Mouse (Mus musculus) heart, postnatal 0 days (tissue): Measurements from ENCODE around the gene Dnajc13. TPM values are rescaled to one million over a fixed set of nuclear protein-coding genes. Genes with fewer than 3 reads are reported as not detected.

Experiments
- ATAC-seq: fragments of 200-750 bp; cut with Nextera tagmentation; 2 replicates; pipeline ENCODE4 v1.8.0; 2017; ENCODE audit warnings: low read depth, moderate number of reproducible peaks, moderate library complexity; ENCODE audit not compliant: insufficient read depth
- DNase-seq: peaks from one replicate; pipeline ENCODE4 v3.0.0-alpha.2; 2016; ENCODE audit warnings: low spot score
- H3K27ac ChIP-seq: fragments of 300-500 bp; sonication (generic); 2 replicates; pipeline ENCODE4 v1.5.1; 2014; ENCODE audit warnings: low read depth, mild to moderate bottlenecking
- H3K27me3 ChIP-seq: fragments of 300-500 bp; sonication (generic); 2 replicates; pipeline ENCODE4 v1.6.1; 2014; ENCODE audit warnings: low read length, mixed read lengths; ENCODE audit not compliant: control insufficient read depth, insufficient read depth
- H3K36me3 ChIP-seq: fragments of 300-500 bp; sonication (generic); replicated peaks from 2 replicates; pipeline ENCODE4 v1.6.1; 2014; ENCODE audit warnings: low read length, mixed read lengths; ENCODE audit not compliant: control insufficient read depth, insufficient read depth
- H3K4me1 ChIP-seq: fragments of 300-500 bp; sonication (generic); 2 replicates; pipeline ENCODE4 v1.6.1; 2014; ENCODE audit warnings: antibody characterized with exemption; ENCODE audit not compliant: control insufficient read depth, insufficient read depth
- H3K4me2 ChIP-seq: fragments of 300-500 bp; sonication (generic); 2 replicates; pipeline ENCODE4 v1.6.1; 2014; ENCODE audit warnings: low read depth, mild to moderate bottlenecking, low read length, moderate library complexity
- H3K4me3 ChIP-seq: fragments of 300-500 bp; sonication (generic); 2 replicates; pipeline ENCODE4 v1.5.1; 2014; ENCODE audit warnings: low read depth, low read length
- H3K9ac ChIP-seq: fragments of 300-500 bp; sonication (generic); replicated peaks from 2 replicates; pipeline ENCODE4 v1.6.1; 2014; ENCODE audit warnings: low read depth, low read length, mixed read lengths
- H3K9me3 ChIP-seq: fragments of 300-500 bp; sonication (generic); replicated peaks from 2 replicates; pipeline ENCODE4 v1.6.1; 2016; ENCODE audit warnings: low read length; ENCODE audit not compliant: control insufficient read depth
- CTCF ChIP-seq: IDR thresholded peaks from 2 replicates; pipeline ENCODE4 v1.5.1; 2016; ENCODE audit warnings: antibody characterized with exemption, control low read depth, low read depth
- EP300 ChIP-seq: IDR thresholded peaks from 2 replicates; pipeline ENCODE4 v1.6.1; 2016; ENCODE audit warnings: antibody characterized with exemption, low read depth
- WGBS: fragments of 180-500 bp; shearing (Covaris S2); extraction: QIAGEN DNeasy Blood & Tissue Kit; methylation state at CpG from one replicate; pipeline ENCODE4 v1.1.7; 2014; 5-methylcytosine and 5-hydroxymethylcytosine counted together
- polyA plus RNA-seq: library from polyadenylated mRNA; unstranded; fragments of >200 nt; fragmentation: Nextera tagmentation; extraction: Ambion mirVana; gene quantifications from 2 replicates; pipeline ENCODE4 v1.2.1, GENCODE M21; 2015
- total RNA-seq: library from RNA; depleted of rRNA; stranded (reverse); fragments of >200 nt; gene quantifications from 2 replicates; pipeline ENCODE4 v1.2.3, GENCODE M21; 2014; ENCODE audit warnings: low replicate concordance

The Dnajc13 gene
- total and polyA plus RNA-seq, 2 experiments from 2014 or later, result 7.5 to 40.2 TPM

DNA sequence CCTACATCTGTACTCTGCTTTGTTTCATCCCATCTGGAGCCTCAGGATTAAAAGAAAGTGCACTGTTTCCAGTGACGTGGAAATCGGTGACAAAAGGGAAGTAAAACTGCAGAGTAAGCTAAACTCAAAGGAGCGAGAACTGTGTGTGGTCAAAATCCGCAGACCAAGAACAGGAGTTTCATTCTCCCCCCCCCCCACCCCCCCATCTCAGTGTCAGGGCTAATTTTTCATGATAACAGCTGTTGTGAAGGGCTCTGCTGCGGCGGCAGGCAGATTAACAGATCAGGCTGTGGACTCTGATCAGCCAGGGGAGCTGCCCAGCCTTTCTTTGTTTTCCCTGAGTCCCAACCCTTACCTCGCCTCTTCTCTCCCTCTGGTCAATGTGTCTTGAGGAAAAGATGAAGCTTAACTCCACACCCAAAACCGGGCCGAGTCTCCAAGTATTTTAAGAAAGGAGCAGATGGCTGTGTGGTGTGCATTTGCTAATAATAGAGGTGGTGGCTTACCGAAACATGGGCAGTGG lies 6.7 kb upstream of the Dnajc13 start:
- WGBS, result 43% methylated on average over 10 of the region's 10 CpGs
- Histone ChIP-seq H3K4me3 (no peak overlapping the region), H3K27ac (no peak overlapping the region), H3K36me3 (no peaks in the 10 kb centered on the region), H3K4me1 (no peaks in the 10 kb centered on the region), H3K4me2 (no peak overlapping the region), H3K27me3 (no peaks in the 10 kb centered on the region), H3K9me3 (no peaks in the 10 kb centered on the region), H3K9ac (no peak overlapping the region)
- TF ChIP-seq CTCF (no peak), EP300 (no peak)
- DNase-seq (no peak), ATAC-seq (no peak)

- DNase-seq (no peak), ATAC-seq (no peak)
- TF ChIP-seq EP300 (no peak), CTCF (no peak)
- 56% methylated on average over 2 of the region's 2 CpGs for WGBS
- no peak overlapping the region for H3K4me2 ChIP-seq
- H3K9ac ChIP-seq, result no peak overlapping the region
- H3K4me3 ChIP-seq, result no peak overlapping the region
- H3K27ac ChIP-seq, result no peak overlapping the region
- H3K36me3 ChIP-seq, result no peaks in the 10 kb centered on the region
- no peaks in the 10 kb centered on the region for H3K9me3 ChIP-seq
- peaks cover 9% of the 10 kb centered on the region for H3K4me1 ChIP-seq
- no peaks in the 10 kb centered on the region for H3K27me3 ChIP-seq
Measured at GRCm38 (mm10) chr9:104264567-104264966, 1.8 kb upstream of the Dnajc13 start.

GRCm38 (mm10) chr9:104262016-104262762 lies 541 bp downstream of the Dnajc13 start:
- DNase-seq (peak; percentile 33), ATAC-seq (peak; percentile 46)
- H3K4me2 ChIP-seq, result peak overlapping the region; percentile 66
- H3K27ac ChIP-seq, result peak overlapping the region; percentile 93
- peak overlapping the region; percentile 100 for H3K4me3 ChIP-seq
- H3K27me3 ChIP-seq, result no peaks in the 10 kb centered on the region
- TF ChIP-seq EP300 (no peak), CTCF (no peak)
- no peaks in the 10 kb centered on the region for H3K36me3 ChIP-seq
- under 1% methylated on average over 45 of the region's 46 CpGs for WGBS
- H3K9ac ChIP-seq, result peak overlapping the region; percentile 92
- no peaks in the 10 kb centered on the region for H3K9me3 ChIP-seq
- peaks cover 9% of the 10 kb centered on the region for H3K4me1 ChIP-seq

GRCm38 (mm10) chr9:104260306-104260705 lies 2.4 kb downstream of the Dnajc13 start:
- Histone ChIP-seq H3K4me1 (peaks cover 9% of the 10 kb centered on the region), H3K9me3 (no peaks in the 10 kb centered on the region), H3K4me3 (no peak overlapping the region), H3K27ac (no peak overlapping the region), H3K4me2 (no peak overlapping the region), H3K27me3 (no peaks in the 10 kb centered on the region), H3K36me3 (no peaks in the 10 kb centered on the region), H3K9ac (no peak overlapping the region)
- ATAC-seq (no peak), DNase-seq (no peak)
- no peak for TF ChIP-seq EP300
- no peak for TF ChIP-seq CTCF
- WGBS, result 62% methylated on average over 4 of the region's 4 CpGs

- no peak overlapping the region for H3K27ac ChIP-seq
- H3K4me2 ChIP-seq, result no peak overlapping the region
- H3K27me3 ChIP-seq, result no peaks in the 10 kb centered on the region
- H3K36me3 ChIP-seq, result no peaks in the 10 kb centered on the region
- no peaks in the 10 kb centered on the region for H3K9me3 ChIP-seq
- TF ChIP-seq EP300, result no peak
- no peak for TF ChIP-seq CTCF
- ATAC-seq (no peak), DNase-seq (no peak)
- no peak overlapping the region for H3K9ac ChIP-seq
- 49% methylated on average over 2 of the region's 2 CpGs for WGBS
- H3K4me3 ChIP-seq, result no peak overlapping the region
- H3K4me1 ChIP-seq, result peaks cover 11% of the 10 kb centered on the region; the same call in 1 of the 2 replicates
Measured at GRCm38 (mm10) chr9:104256085-104256484, 6.6 kb downstream of the Dnajc13 start.
